12 mouse cellular contexts compared by ENCODE assay signal in genomic region chr3:89869556-89869955, GRCm38 (mm10). TPM values are rescaled to one million over a fixed set of nuclear protein-coding genes. Genes with fewer than 3 reads are reported as not detected.
DNase-seq lines count a peak whose midpoint lies in the region; ATAC-seq lines count a peak whose summit lies in the region.
"Had no signal": no experiment of that assay in that cellular context is flagged by ENCODE, and none has a peak within 500 bp of the region (broad histone marks: within the 10 kb centered on the region; RNA-seq: fewer than 3 reads in every experiment).

No protein-coding gene starts in this region.

- no peak overlapping the region for H3K4me3 ChIP-seq in kidney, embryonic 16.5 days (ENCODE audit: low read length)
- H3K4me3 ChIP-seq: midbrain, embryonic 13.5 days had no signal

- no peaks in the 10 kb centered on the region for H3K36me3 ChIP-seq in kidney, embryonic 16.5 days (ENCODE audit: insufficient read depth, low read length)
- H3K36me3 ChIP-seq: G1E; midbrain, embryonic 13.5 days had no signal

- no peaks in the 10 kb centered on the region for H3K27me3 ChIP-seq in kidney, embryonic 16.5 days (ENCODE audit: insufficient read depth, low read length)

- 59% methylated on average over 9 of the region's 9 CpGs for WGBS in kidney, embryonic 16.5 days

- H3K9ac ChIP-seq in kidney, embryonic 16.5 days (replicated peaks; ENCODE audit: low read length): no peak overlapping the region
- H3K9ac ChIP-seq: midbrain, embryonic 13.5 days had no signal

- ATAC-seq in kidney, embryonic 16.5 days (ENCODE audit: low FRiP score, low TSS enrichment): no peak; the same call in 1 of the 2 replicates
- ATAC-seq: midbrain, embryonic 13.5 days had no signal

- no peak overlapping the region for H3K27ac ChIP-seq in kidney, embryonic 16.5 days (ENCODE audit: low read length)
- H3K27ac ChIP-seq: midbrain, embryonic 13.5 days had no signal

- intact Hi-C loops in left cerebral cortex, postnatal 4 days (cut with DNase I): no loop called here

- peaks cover 4% of the 10 kb centered on the region for H3K9me3 ChIP-seq in kidney, embryonic 16.5 days (ENCODE audit: low read length)
- H3K9me3 ChIP-seq: G1E had no signal

- peaks cover 33% of the 10 kb centered on the region for H3K4me1 ChIP-seq in kidney, embryonic 16.5 days (ENCODE audit: insufficient read depth, low read length)

- peak; percentile 28 for DNase-seq in kidney, adult 18-20 months
- peak; percentile 54 to 63 for DNase-seq in B cell, adult 2 months
- peak; percentile 88 for DNase-seq in induced T-regulatory cell, adult 2 months (ENCODE audit: low read depth)
- peak; percentile 63 to 71 for DNase-seq in natural killer cell, adult 2 months (ENCODE audit: low spot score in 2 of 2)
- no peak for DNase-seq in left cerebral cortex, postnatal 4 days
- DNase-seq in right cerebral cortex, adult 2 months (ENCODE audit: low spot score in 2 of 2): no peak
- DNase-seq in gastrocnemius, postnatal 4 days (ENCODE audit: low spot score in 2 of 2): no peak
- DNase-seq: cerebellum, adult 9-11 months; layer of hippocampus, adult 9-11 months had no signal

- H3K4me2 ChIP-seq in kidney, embryonic 16.5 days (replicated peaks; ENCODE audit: low read depth, low read length): no peak overlapping the region
- H3K4me2 ChIP-seq: midbrain, embryonic 13.5 days had no signal

RNA-seq across cellular contexts. Expression of gene She, which starts 38.4 kb away (rescaled TPM):
- polyA plus RNA-seq in kidney, embryonic 16.5 days (2015; fragmentation: Nextera tagmentation; extraction: Ambion mirVana): 6.7 and 7.8 TPM in 2 replicates
- total RNA-seq in left cerebral cortex, postnatal 4 days (2021): 1 to 10 TPM; 3.0 to 3.4 TPM
- 10 to 100 TPM; 10.3 to 11.1 TPM for total RNA-seq in gastrocnemius, postnatal 4 days (2021)
- total RNA-seq: G1E had no signal
- polyA plus RNA-seq: G1E had no signal

RNA-seq across cellular contexts. Expression of gene Il6ra, which starts 43.4 kb away (rescaled TPM):
- polyA plus RNA-seq in kidney, embryonic 16.5 days (2015; fragmentation: Nextera tagmentation; extraction: Ambion mirVana): 0.84 and 0.91 TPM in 2 replicates
- total RNA-seq in left cerebral cortex, postnatal 4 days (2021): 1 to 10 TPM; 1.8 to 1.9 TPM
- total RNA-seq in gastrocnemius, postnatal 4 days (2021): 1 to 10 TPM; 3.8 to 4.2 TPM
- polyA plus RNA-seq: G1E had no signal

Comparison
In these comparisons a context has a peak if more than half of its experiments do, and no peak if none do; other contexts are left out.
1. DNase-seq: peak in kidney, adult 18-20 months (single experiment), B cell, adult 2 months (2 of 2), induced T-regulatory cell, adult 2 months (single experiment) and natural killer cell, adult 2 months (2 of 2); none in left cerebral cortex, postnatal 4 days (single experiment), right cerebral cortex, adult 2 months (0 of 2) and gastrocnemius, postnatal 4 days (0 of 2).